Mouse (Mus musculus): ENCODE data around the gene Fbxo21. TPM values are rescaled to one million over a fixed set of nuclear protein-coding genes. Genes with fewer than 3 reads are reported as not detected.

Gene Fbxo21
- polyA plus RNA-seq, 1 experiment = 51.1 TPM

- H3K27ac ChIP-seq (ENCODE audit: control insufficient read depth, insufficient read depth, low read depth, low read length) = no peak overlapping the region
- H3K4me3 ChIP-seq (ENCODE audit: control insufficient read depth, low read depth, low read length) = no peak overlapping the region
- no peaks in the 10 kb centered on the region for H3K36me3 ChIP-seq (ENCODE audit: control insufficient read depth, insufficient read depth, low read length)
- H3K4me1 ChIP-seq (ENCODE audit: control insufficient read depth, insufficient read depth, low read length) = peaks cover 16% of the 10 kb centered on the region
- no peaks in the 10 kb centered on the region for H3K27me3 ChIP-seq (ENCODE audit: control insufficient read depth, insufficient read depth, low read length)
- TF ChIP-seq POLR2A (IDR thresholded peaks at IDR 0.05; ENCODE audit: control insufficient read depth, low read depth, low read length) (no peak), CTCF (IDR thresholded peaks at IDR 0.05; ENCODE audit: control insufficient read depth, insufficient read depth, insufficient replicate concordance, low read depth, low read length) (no peak)
Measured at GRCm38 (mm10) chr5:118033740-118034139, 57.2 kb downstream of the Fbxo21 start.

DNA sequence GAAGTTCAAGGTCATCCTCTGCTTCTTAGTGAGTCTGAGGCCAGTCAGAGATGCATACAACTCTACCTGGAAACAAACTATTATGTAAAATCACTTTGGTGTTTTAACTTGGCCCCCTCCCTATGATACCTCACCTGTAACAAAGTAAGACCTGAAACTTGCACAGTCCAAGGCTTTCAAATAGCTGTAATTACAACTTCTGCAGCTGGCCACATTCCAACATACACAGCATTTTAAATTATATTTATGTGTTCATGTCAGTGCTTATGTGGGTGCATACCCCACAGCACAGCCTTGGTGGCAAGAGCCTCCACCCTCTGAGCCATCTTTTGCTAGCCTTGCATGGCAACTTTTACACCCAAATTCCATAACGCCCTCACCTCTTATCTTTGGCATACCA lies 58.1 kb downstream of the Fbxo21 start:
- TF ChIP-seq POLR2A (IDR thresholded peaks at IDR 0.05; ENCODE audit: control insufficient read depth, low read depth, low read length) = no peak
- TF ChIP-seq CTCF (IDR thresholded peaks at IDR 0.05; ENCODE audit: control insufficient read depth, insufficient read depth, insufficient replicate concordance, low read depth, low read length) = no peak
- Histone ChIP-seq H3K27me3 (ENCODE audit: control insufficient read depth, insufficient read depth, low read length) (no peaks in the 10 kb centered on the region), H3K4me3 (ENCODE audit: control insufficient read depth, low read depth, low read length) (no peak overlapping the region), H3K36me3 (ENCODE audit: control insufficient read depth, insufficient read depth, low read length) (no peaks in the 10 kb centered on the region), H3K4me1 (ENCODE audit: control insufficient read depth, insufficient read depth, low read length) (peaks cover 9% of the 10 kb centered on the region), H3K27ac (ENCODE audit: control insufficient read depth, insufficient read depth, low read depth, low read length) (no peak overlapping the region)

DNA sequence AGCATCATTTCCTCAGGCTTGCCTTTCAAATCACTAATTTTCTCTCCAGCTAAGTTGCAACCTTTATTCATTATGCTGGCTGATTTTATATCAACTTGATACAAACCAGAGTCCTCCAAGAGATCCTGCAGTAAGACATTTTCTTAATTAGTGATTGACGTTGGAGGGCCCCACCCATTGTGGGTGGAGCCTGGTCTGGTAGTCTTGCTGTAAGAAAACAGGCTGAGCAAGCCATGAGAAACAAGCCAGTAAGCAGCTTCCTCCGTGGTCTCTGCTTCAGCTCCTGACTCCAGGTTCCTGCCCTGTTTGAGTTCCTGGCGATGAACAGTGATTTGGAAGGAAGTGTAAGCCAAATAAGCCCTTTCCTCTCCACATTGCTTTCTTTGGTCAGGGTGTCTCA lies 59.3 kb downstream of the Fbxo21 start:
- Histone ChIP-seq H3K4me3 (ENCODE audit: control insufficient read depth, low read depth, low read length) (no peak overlapping the region), H3K27me3 (ENCODE audit: control insufficient read depth, insufficient read depth, low read length) (no peaks in the 10 kb centered on the region), H3K27ac (ENCODE audit: control insufficient read depth, insufficient read depth, low read depth, low read length) (no peak overlapping the region), H3K36me3 (ENCODE audit: control insufficient read depth, insufficient read depth, low read length) (no peaks in the 10 kb centered on the region), H3K4me1 (ENCODE audit: control insufficient read depth, insufficient read depth, low read length) (peaks cover 9% of the 10 kb centered on the region)
- no peak for TF ChIP-seq POLR2A (IDR thresholded peaks at IDR 0.05; ENCODE audit: control insufficient read depth, low read depth, low read length)
- no peak for TF ChIP-seq CTCF (IDR thresholded peaks at IDR 0.05; ENCODE audit: control insufficient read depth, insufficient read depth, insufficient replicate concordance, low read depth, low read length)

GRCm38 (mm10) chr5:118036888-118037797 lies 60.6 kb downstream of the Fbxo21 start:
- Histone ChIP-seq H3K4me1 (ENCODE audit: control insufficient read depth, insufficient read depth, low read length) (peaks cover 9% of the 10 kb centered on the region), H3K4me3 (ENCODE audit: control insufficient read depth, low read depth, low read length) (no peak overlapping the region), H3K36me3 (ENCODE audit: control insufficient read depth, insufficient read depth, low read length) (no peaks in the 10 kb centered on the region), H3K27me3 (ENCODE audit: control insufficient read depth, insufficient read depth, low read length) (no peaks in the 10 kb centered on the region), H3K27ac (ENCODE audit: control insufficient read depth, insufficient read depth, low read depth, low read length) (no peak overlapping the region)
- TF ChIP-seq POLR2A (IDR thresholded peaks at IDR 0.05; ENCODE audit: control insufficient read depth, low read depth, low read length) (no peak), CTCF (IDR thresholded peaks at IDR 0.05; ENCODE audit: control insufficient read depth, insufficient read depth, insufficient replicate concordance, low read depth, low read length) (no peak)

- Histone ChIP-seq H3K27ac (ENCODE audit: control insufficient read depth, insufficient read depth, low read depth, low read length) (no peak overlapping the region), H3K27me3 (ENCODE audit: control insufficient read depth, insufficient read depth, low read length) (no peaks in the 10 kb centered on the region), H3K36me3 (ENCODE audit: control insufficient read depth, insufficient read depth, low read length) (no peaks in the 10 kb centered on the region), H3K4me3 (ENCODE audit: control insufficient read depth, low read depth, low read length) (no peak overlapping the region), H3K4me1 (ENCODE audit: control insufficient read depth, insufficient read depth, low read length) (peaks cover 9% of the 10 kb centered on the region)
- TF ChIP-seq CTCF (IDR thresholded peaks at IDR 0.05; ENCODE audit: control insufficient read depth, insufficient read depth, insufficient replicate concordance, low read depth, low read length) (no peak), POLR2A (IDR thresholded peaks at IDR 0.05; ENCODE audit: control insufficient read depth, low read depth, low read length) (no peak)
Measured at GRCm38 (mm10) chr5:118037798-118038484, 61.4 kb downstream of the Fbxo21 start.

- no peaks in the 10 kb centered on the region for H3K27me3 ChIP-seq (ENCODE audit: control insufficient read depth, insufficient read depth, low read length)
- H3K4me1 ChIP-seq (ENCODE audit: control insufficient read depth, insufficient read depth, low read length) = peaks cover 9% of the 10 kb centered on the region
- no peak overlapping the region for H3K27ac ChIP-seq (ENCODE audit: control insufficient read depth, insufficient read depth, low read depth, low read length)
- TF ChIP-seq POLR2A (IDR thresholded peaks at IDR 0.05; ENCODE audit: control insufficient read depth, low read depth, low read length) (no peak), CTCF (IDR thresholded peaks at IDR 0.05; ENCODE audit: control insufficient read depth, insufficient read depth, insufficient replicate concordance, low read depth, low read length) (no peak)
- H3K36me3 ChIP-seq (ENCODE audit: control insufficient read depth, insufficient read depth, low read length) = no peaks in the 10 kb centered on the region
- H3K4me3 ChIP-seq (ENCODE audit: control insufficient read depth, low read depth, low read length) = no peak overlapping the region
Measured at GRCm38 (mm10) chr5:118039241-118039668, 62.7 kb downstream of the Fbxo21 start.

GRCm38 (mm10) chr5:118042599-118042998 lies 66.1 kb downstream of the Fbxo21 start:
- Histone ChIP-seq H3K4me3 (ENCODE audit: control insufficient read depth, low read depth, low read length) (no peak overlapping the region), H3K27me3 (ENCODE audit: control insufficient read depth, insufficient read depth, low read length) (no peaks in the 10 kb centered on the region), H3K36me3 (ENCODE audit: control insufficient read depth, insufficient read depth, low read length) (no peaks in the 10 kb centered on the region), H3K27ac (ENCODE audit: control insufficient read depth, insufficient read depth, low read depth, low read length) (no peak overlapping the region), H3K4me1 (ENCODE audit: control insufficient read depth, insufficient read depth, low read length) (peaks cover under 1% of the 10 kb centered on the region; the same call in 1 of the 2 replicates)
- TF ChIP-seq POLR2A (IDR thresholded peaks at IDR 0.05; ENCODE audit: control insufficient read depth, low read depth, low read length) (no peak), CTCF (IDR thresholded peaks at IDR 0.05; ENCODE audit: control insufficient read depth, insufficient read depth, insufficient replicate concordance, low read depth, low read length) (no peak)
